Mouse (Mus musculus) adrenal gland, adult 18-20 months (tissue): ENCODE measurements around the gene Zbtb49. TPM values are rescaled to one million over a fixed set of nuclear protein-coding genes. Genes with fewer than 3 reads are reported as not detected.

Source experiments
- DNase-seq, 2 experiments: peaks; one replicate each; pipeline ENCODE4 v3.0.0; 2021 to 2022; ENCODE audit warnings: low spot score in 2 of 2
- long read RNA-seq, 2 experiments: library from polyadenylated mRNA; stranded (forward); transcript quantifications; one replicate each; pipeline ENCODE4 v2.0.0; 2021
- total RNA-seq, 2 experiments: library from RNA; stranded (reverse); gene quantifications; 1 replicate in 1 of 2; 2 replicates in 1 of 2; pipeline ENCODE4 v1.2.3; 2021

Gene Zbtb49
- 1 to 10 TPM; 7.7 to 9.4 TPM for total RNA-seq
- long read RNA-seq, experiment 1, partial matches to known transcripts = 1 of 7 reads
- long read RNA-seq, experiment 1, other reads (novel, unspliced or antisense) = 2 of 7 reads
- long read RNA-seq, experiment 2, transcript Zbtb49-201 (8 exons, 2,978 nt) = major isoform, 9 of 16 reads
- long read RNA-seq, experiment 2, partial matches to known transcripts = 1 of 16 reads
- long read RNA-seq, experiment 2, other reads (novel, unspliced or antisense) = 6 of 16 reads

- peak; percentile 99 for DNase-seq
Measured at GRCm38 (mm10) chr5:38220328-38220912, at the start of gene Zbtb49, which contains the start of gene Lyar. TSS of gene Zbtb49 (minus strand) at chr5:38220457. TSS of gene Lyar (plus strand) at chr5:38220470.

- DNase-seq = peak; percentile 60 to 67
Measured at GRCm38 (mm10) chr5:38260107-38260682, 39.9 kb upstream of the Zbtb49 start, which contains the start of gene Tmem128. TSS of gene Tmem128 (plus strand) at chr5:38260185.

GRCm38 (mm10) chr5:38259455-38260106 lies 39.3 kb upstream of the Zbtb49 start:
- peak in 1 of 2 experiments; percentile 2 for DNase-seq

- no peak for DNase-seq
Measured at GRCm38 (mm10) chr5:38258773-38259146, 38.5 kb upstream of the Zbtb49 start.

GRCm38 (mm10) chr5:38258034-38258772 lies 37.9 kb upstream of the Zbtb49 start:
- peak in 1 of 2 experiments; percentile 8 for DNase-seq

- no peak for DNase-seq
Measured at GRCm38 (mm10) chr5:38256551-38256950, 36.3 kb upstream of the Zbtb49 start.

- peak in 1 of 2 experiments; percentile 11 for DNase-seq
Measured at GRCm38 (mm10) chr5:38255644-38256043, 35.4 kb upstream of the Zbtb49 start.

GRCm38 (mm10) chr5:38255195-38255594 lies 34.9 kb upstream of the Zbtb49 start:
- peak in 1 of 2 experiments; percentile 16 for DNase-seq

GRCm38 (mm10) chr5:38241966-38242365 lies 21.7 kb upstream of the Zbtb49 start:
- DNase-seq = no peak

- DNase-seq = peak in 1 of 2 experiments; percentile 7
Measured at GRCm38 (mm10) chr5:38241473-38241834, 21.2 kb upstream of the Zbtb49 start.

GRCm38 (mm10) chr5:38240727-38241472 lies 20.6 kb upstream of the Zbtb49 start:
- peak in 1 of 2 experiments; percentile 4 for DNase-seq

- no peak for DNase-seq
Measured at GRCm38 (mm10) chr5:38236627-38237026, 16.4 kb upstream of the Zbtb49 start.

- DNase-seq = peak; percentile 45 to 64
Measured at GRCm38 (mm10) chr5:38235422-38235821, 15.2 kb upstream of the Zbtb49 start.

- no peak for DNase-seq
Measured at GRCm38 (mm10) chr5:38219771-38220307, 418 bp downstream of the Zbtb49 start.

GRCm38 (mm10) chr5:38213009-38213408 lies 7.2 kb downstream of the Zbtb49 start:
- no peak for DNase-seq

- DNase-seq = no peak
Measured at GRCm38 (mm10) chr5:38211691-38212090, 8.6 kb downstream of the Zbtb49 start.

GRCm38 (mm10) chr5:38208985-38209384 lies 11.3 kb downstream of the Zbtb49 start:
- no peak for DNase-seq

GRCm38 (mm10) chr5:38205303-38205726 lies 14.9 kb downstream of the Zbtb49 start:
- no peak for DNase-seq

GRCm38 (mm10) chr5:38199686-38200085 lies 20.6 kb downstream of the Zbtb49 start:
- no peak for DNase-seq

GRCm38 (mm10) chr5:38197482-38197823 lies 22.8 kb downstream of the Zbtb49 start:
- peak; percentile 87 to 90 for DNase-seq
